Mouse (Mus musculus): ENCODE data around the gene Sorcs3. TPM values are rescaled to one million over a fixed set of nuclear protein-coding genes. Genes with fewer than 3 reads are reported as not detected.

Gene Sorcs3
- polyA plus RNA-seq, 1 experiment from 2014 or later = 0.45 TPM

- no peak overlapping the region for H3K9ac ChIP-seq (ENCODE audit: low read depth, low read length)
Measured at GRCm38 (mm10) chr19:48342770-48343169, 136.9 kb downstream of the Sorcs3 start.

GRCm38 (mm10) chr19:48343442-48343841 is 137.6 kb downstream of the Sorcs3 start:
- no peak overlapping the region for H3K4me3 ChIP-seq (ENCODE audit: low read length)
- H3K9ac ChIP-seq (ENCODE audit: low read depth, low read length) = no peak overlapping the region
- H3K27me3 ChIP-seq (replicated peaks; ENCODE audit: control insufficient read depth, insufficient read depth, low read length) = no peaks in the 10 kb centered on the region
- 45% methylated on average over 7 of the region's 7 CpGs for WGBS
- no peaks in the 10 kb centered on the region for H3K36me3 ChIP-seq (ENCODE audit: control insufficient read depth, insufficient read depth, low read length)
- H3K9me3 ChIP-seq (ENCODE audit: control insufficient read depth, low read length) = no peaks in the 10 kb centered on the region
- no peak for ATAC-seq
- no peak overlapping the region for H3K4me2 ChIP-seq (ENCODE audit: low read depth, low read length)
- no peak overlapping the region for H3K27ac ChIP-seq (ENCODE audit: low read length)
- H3K4me1 ChIP-seq (ENCODE audit: control insufficient read depth, insufficient read depth, low read length) = no peaks in the 10 kb centered on the region

More at GRCm38 (mm10) chr19:48342770-48343169, 136.9 kb downstream of the Sorcs3 start:
- 60% methylated on average over 4 of the region's 4 CpGs for WGBS
- Histone ChIP-seq H3K9me3 (ENCODE audit: control insufficient read depth, low read length) (no peaks in the 10 kb centered on the region), H3K36me3 (ENCODE audit: control insufficient read depth, insufficient read depth, low read length) (no peaks in the 10 kb centered on the region), H3K4me2 (ENCODE audit: low read depth, low read length) (no peak overlapping the region), H3K4me1 (ENCODE audit: control insufficient read depth, insufficient read depth, low read length) (no peaks in the 10 kb centered on the region), H3K27ac (ENCODE audit: low read length) (no peak overlapping the region), H3K4me3 (ENCODE audit: low read length) (no peak overlapping the region), H3K27me3 (replicated peaks; ENCODE audit: control insufficient read depth, insufficient read depth, low read length) (no peaks in the 10 kb centered on the region)
- ATAC-seq = no peak

- no peaks in the 10 kb centered on the region for H3K27me3 ChIP-seq (replicated peaks; ENCODE audit: control insufficient read depth, insufficient read depth, low read length)
Measured at GRCm38 (mm10) chr19:48347116-48347515, 141.3 kb downstream of the Sorcs3 start.

GRCm38 (mm10) chr19:48356806-48357205 is 151.0 kb downstream of the Sorcs3 start:
- 65% methylated on average over 2 of the region's 2 CpGs for WGBS
- H3K27ac ChIP-seq (ENCODE audit: low read length) = no peak overlapping the region
- no peaks in the 10 kb centered on the region for H3K27me3 ChIP-seq (replicated peaks; ENCODE audit: control insufficient read depth, insufficient read depth, low read length)
- H3K9ac ChIP-seq (ENCODE audit: low read depth, low read length) = no peak overlapping the region
- H3K4me3 ChIP-seq (ENCODE audit: low read length) = no peak overlapping the region
- no peak for ATAC-seq
- no peaks in the 10 kb centered on the region for H3K9me3 ChIP-seq (ENCODE audit: control insufficient read depth, low read length)
- H3K4me1 ChIP-seq (ENCODE audit: control insufficient read depth, insufficient read depth, low read length) = no peaks in the 10 kb centered on the region
- no peaks in the 10 kb centered on the region for H3K36me3 ChIP-seq (ENCODE audit: control insufficient read depth, insufficient read depth, low read length)
- H3K4me2 ChIP-seq (ENCODE audit: low read depth, low read length) = no peak overlapping the region

More at GRCm38 (mm10) chr19:48347116-48347515, 141.3 kb downstream of the Sorcs3 start:
- Histone ChIP-seq H3K9ac (ENCODE audit: low read depth, low read length) (no peak overlapping the region), H3K4me1 (ENCODE audit: control insufficient read depth, insufficient read depth, low read length) (no peaks in the 10 kb centered on the region), H3K9me3 (ENCODE audit: control insufficient read depth, low read length) (no peaks in the 10 kb centered on the region), H3K36me3 (ENCODE audit: control insufficient read depth, insufficient read depth, low read length) (no peaks in the 10 kb centered on the region), H3K4me3 (ENCODE audit: low read length) (no peak overlapping the region), H3K27ac (ENCODE audit: low read length) (no peak overlapping the region), H3K4me2 (ENCODE audit: low read depth, low read length) (no peak overlapping the region)
- no peak for ATAC-seq
- 69% methylated on average over 5 of the region's 5 CpGs for WGBS

- no peaks in the 10 kb centered on the region for H3K27me3 ChIP-seq (replicated peaks; ENCODE audit: control insufficient read depth, insufficient read depth, low read length)
- no peak for ATAC-seq
- WGBS = 82% methylated on average over 2 of the region's 2 CpGs
- H3K27ac ChIP-seq (ENCODE audit: low read length) = no peak overlapping the region
- no peak overlapping the region for H3K4me2 ChIP-seq (ENCODE audit: low read depth, low read length)
- no peak overlapping the region for H3K4me3 ChIP-seq (ENCODE audit: low read length)
- no peaks in the 10 kb centered on the region for H3K4me1 ChIP-seq (ENCODE audit: control insufficient read depth, insufficient read depth, low read length)
- H3K36me3 ChIP-seq (ENCODE audit: control insufficient read depth, insufficient read depth, low read length) = no peaks in the 10 kb centered on the region
- H3K9ac ChIP-seq (ENCODE audit: low read depth, low read length) = no peak overlapping the region
- H3K9me3 ChIP-seq (ENCODE audit: control insufficient read depth, low read length) = no peaks in the 10 kb centered on the region
Measured at GRCm38 (mm10) chr19:48362167-48362566, 156.3 kb downstream of the Sorcs3 start.

GRCm38 (mm10) chr19:48368056-48368455 is 162.2 kb downstream of the Sorcs3 start:
- no peaks in the 10 kb centered on the region for H3K36me3 ChIP-seq (ENCODE audit: control insufficient read depth, insufficient read depth, low read length)
- 47% methylated on average over 10 of the region's 10 CpGs for WGBS
- no peaks in the 10 kb centered on the region for H3K4me1 ChIP-seq (ENCODE audit: control insufficient read depth, insufficient read depth, low read length)

GRCm38 (mm10) chr19:48371787-48372186 is 166.0 kb downstream of the Sorcs3 start:
- no peaks in the 10 kb centered on the region for H3K36me3 ChIP-seq (ENCODE audit: control insufficient read depth, insufficient read depth, low read length)
- H3K4me1 ChIP-seq (ENCODE audit: control insufficient read depth, insufficient read depth, low read length) = no peaks in the 10 kb centered on the region
- no peak overlapping the region for H3K9ac ChIP-seq (ENCODE audit: low read depth, low read length)
- WGBS = 75% methylated on average over 9 of the region's 9 CpGs
- H3K4me2 ChIP-seq (ENCODE audit: low read depth, low read length) = no peak overlapping the region
- H3K4me3 ChIP-seq (ENCODE audit: low read length) = no peak overlapping the region
- H3K9me3 ChIP-seq (ENCODE audit: control insufficient read depth, low read length) = no peaks in the 10 kb centered on the region
- H3K27ac ChIP-seq (ENCODE audit: low read length) = no peak overlapping the region
- H3K27me3 ChIP-seq (replicated peaks; ENCODE audit: control insufficient read depth, insufficient read depth, low read length) = no peaks in the 10 kb centered on the region
- ATAC-seq = no peak

More at GRCm38 (mm10) chr19:48368056-48368455, 162.2 kb downstream of the Sorcs3 start:
- no peak for ATAC-seq
- Histone ChIP-seq H3K9me3 (ENCODE audit: control insufficient read depth, low read length) (no peaks in the 10 kb centered on the region), H3K4me2 (ENCODE audit: low read depth, low read length) (no peak overlapping the region), H3K27ac (ENCODE audit: low read length) (no peak overlapping the region), H3K4me3 (ENCODE audit: low read length) (no peak overlapping the region), H3K27me3 (replicated peaks; ENCODE audit: control insufficient read depth, insufficient read depth, low read length) (no peaks in the 10 kb centered on the region), H3K9ac (ENCODE audit: low read depth, low read length) (no peak overlapping the region)

GRCm38 (mm10) chr19:48378006-48378540 is 172.2 kb downstream of the Sorcs3 start:
- Histone ChIP-seq H3K27me3 (replicated peaks; ENCODE audit: control insufficient read depth, insufficient read depth, low read length) (no peaks in the 10 kb centered on the region), H3K4me2 (ENCODE audit: low read depth, low read length) (no peak overlapping the region), H3K9ac (ENCODE audit: low read depth, low read length) (no peak overlapping the region), H3K4me3 (ENCODE audit: low read length) (no peak overlapping the region), H3K9me3 (ENCODE audit: control insufficient read depth, low read length) (no peaks in the 10 kb centered on the region), H3K36me3 (ENCODE audit: control insufficient read depth, insufficient read depth, low read length) (no peaks in the 10 kb centered on the region), H3K27ac (ENCODE audit: low read length) (no peak overlapping the region), H3K4me1 (ENCODE audit: control insufficient read depth, insufficient read depth, low read length) (no peaks in the 10 kb centered on the region)
- ATAC-seq = no peak
- 76% methylated on average over 11 of the region's 11 CpGs for WGBS

- no peaks in the 10 kb centered on the region for H3K9me3 ChIP-seq (ENCODE audit: control insufficient read depth, low read length)
Measured at GRCm38 (mm10) chr19:48391551-48391950, 185.7 kb downstream of the Sorcs3 start.

More at GRCm38 (mm10) chr19:48391551-48391950, 185.7 kb downstream of the Sorcs3 start:
- 68% methylated on average over 1 of the region's 1 CpGs for WGBS
- Histone ChIP-seq H3K4me2 (ENCODE audit: low read depth, low read length) (no peak overlapping the region), H3K4me1 (ENCODE audit: control insufficient read depth, insufficient read depth, low read length) (no peaks in the 10 kb centered on the region), H3K36me3 (ENCODE audit: control insufficient read depth, insufficient read depth, low read length) (no peaks in the 10 kb centered on the region), H3K27me3 (replicated peaks; ENCODE audit: control insufficient read depth, insufficient read depth, low read length) (no peaks in the 10 kb centered on the region), H3K27ac (ENCODE audit: low read length) (no peak overlapping the region), H3K4me3 (ENCODE audit: low read length) (no peak overlapping the region), H3K9ac (ENCODE audit: low read depth, low read length) (no peak overlapping the region)
- ATAC-seq = no peak
